ENCODE assay signal across 13 mouse cellular contexts in the genomic region with DNA sequence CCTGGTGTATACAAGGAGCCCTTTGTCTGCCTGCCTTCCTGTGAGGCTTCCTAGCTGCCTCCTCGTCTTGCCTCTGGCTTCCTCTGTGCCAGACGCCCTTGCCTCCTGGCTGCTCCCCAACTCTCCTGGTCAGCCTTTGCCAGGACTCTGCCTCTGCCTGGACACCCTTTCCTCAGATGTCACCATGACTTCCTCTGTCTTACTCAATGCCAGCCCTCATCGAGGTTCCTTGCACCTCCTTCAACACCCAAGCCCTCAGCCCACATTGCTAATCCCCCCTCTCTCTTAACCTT. TPM values are rescaled to one million over a fixed set of nuclear protein-coding genes. Genes with fewer than 3 reads are reported as not detected.
DNase-seq lines count a peak whose midpoint lies in the region; ATAC-seq and TF ChIP-seq lines count a peak whose summit lies in the region.
"Had no signal": no experiment of that assay in that cellular context is flagged by ENCODE, and none has a peak within 500 bp of the region (broad histone marks: within the 10 kb centered on the region; RNA-seq: fewer than 3 reads in every experiment).

No protein-coding gene starts in this region.

- TF ChIP-seq EP300 in liver, embryonic 14.5 days (IDR thresholded peaks at IDR 0.05; ENCODE audit: low read depth) = no peak

- H3K4me2 ChIP-seq in kidney, embryonic 14.5 days (replicated peaks; ENCODE audit: low read depth, low read length) = no peak overlapping the region
- H3K4me2 ChIP-seq in liver, embryonic 14.5 days (ENCODE audit: low read depth) = peak overlapping the region; percentile 45
- H3K4me2 ChIP-seq: forebrain, embryonic 13.5 days; heart, embryonic 13.5 days had no signal

- H3K9me3 ChIP-seq in kidney, embryonic 14.5 days (ENCODE audit: control insufficient read depth, low read length) = no peaks in the 10 kb centered on the region
- H3K9me3 ChIP-seq in liver, embryonic 14.5 days (ENCODE audit: control insufficient read depth, low read length) = no peaks in the 10 kb centered on the region
- H3K9me3 ChIP-seq: forebrain, embryonic 13.5 days; heart, embryonic 13.5 days; megakaryocyte, embryonic 14.5 days had no signal

- ATAC-seq in kidney, embryonic 14.5 days (ENCODE audit: low FRiP score, low TSS enrichment) = no peak
- no peak for ATAC-seq in liver, embryonic 14.5 days (ENCODE audit: insufficient read depth)
- ATAC-seq: forebrain, embryonic 13.5 days had no signal

- H3K27me3 ChIP-seq in kidney, embryonic 14.5 days (ENCODE audit: control insufficient read depth, insufficient read depth, low read length) = no peaks in the 10 kb centered on the region
- H3K27me3 ChIP-seq in liver, embryonic 14.5 days (ENCODE audit: control insufficient read depth, insufficient read depth, low read length) = no peaks in the 10 kb centered on the region
- H3K27me3 ChIP-seq: forebrain, embryonic 13.5 days had no signal

- no peaks in the 10 kb centered on the region for H3K36me3 ChIP-seq in kidney, embryonic 14.5 days (ENCODE audit: control insufficient read depth, insufficient read depth, low read length)
- H3K36me3 ChIP-seq in liver, embryonic 14.5 days (replicated peaks; ENCODE audit: control insufficient read depth, insufficient read depth, low read depth) = no peaks in the 10 kb centered on the region
- H3K36me3 ChIP-seq: heart, embryonic 13.5 days had no signal

- 56% methylated on average over 3 of the region's 3 CpGs for WGBS in kidney, embryonic 14.5 days
- WGBS in liver, embryonic 14.5 days (ENCODE audit: insufficient replicate concordance) = 36% methylated on average over 3 of the region's 3 CpGs

- H3K27ac ChIP-seq in kidney, embryonic 14.5 days (ENCODE audit: low read depth, low read length) = no peak overlapping the region
- H3K27ac ChIP-seq in liver, embryonic 14.5 days = no peak overlapping the region; the same call in 1 of the 2 replicates
- H3K27ac ChIP-seq: forebrain, embryonic 13.5 days; heart, embryonic 13.5 days; kidney, postnatal 0 days had no signal

- no peaks in the 10 kb centered on the region for H3K4me1 ChIP-seq in kidney, embryonic 14.5 days (ENCODE audit: control insufficient read depth, insufficient read depth, low read length)
- peaks cover 0 to 10% of the 10 kb centered on the region in 2 experiments; a peak in 1 of 4 replicates for H3K4me1 ChIP-seq in liver, embryonic 14.5 days (replicated peaks; ENCODE audit: control insufficient read depth in 2 of 2, insufficient read depth in 2 of 2, low read length in 1 of 2)
- H3K4me1 ChIP-seq: forebrain, embryonic 13.5 days; heart, embryonic 13.5 days had no signal

- no peak overlapping the region for H3K4me3 ChIP-seq in kidney, embryonic 14.5 days (ENCODE audit: low read length)
- H3K4me3 ChIP-seq in liver, embryonic 14.5 days (ENCODE audit: insufficient read depth in 1 of 2, low read depth in 2 of 2, low read length in 2 of 2) = peak overlapping the region in 1 of 2 experiments; percentile 20; a peak in 2 of 4 replicates
- H3K4me3 ChIP-seq: forebrain, embryonic 13.5 days; heart, embryonic 13.5 days; megakaryocyte, embryonic 14.5 days had no signal

- no peak overlapping the region for H3K9ac ChIP-seq in kidney, embryonic 14.5 days (ENCODE audit: low read depth, low read length)
- no peak overlapping the region; the same call in 1 of the 2 replicates for H3K9ac ChIP-seq in liver, embryonic 14.5 days (replicated peaks)
- H3K9ac ChIP-seq: forebrain, embryonic 13.5 days; heart, embryonic 13.5 days had no signal

- peak; percentile 65 for DNase-seq in kidney, adult 11 months
- peak; percentile 16 for DNase-seq in NIH3T3 (ENCODE audit: low read depth)
- peak; percentile 33 for DNase-seq in adrenal gland, postnatal 25 days
- no peak for DNase-seq in liver, embryonic 14.5 days (ENCODE audit: low read depth in 3 of 3, low spot score in 3 of 3)
- DNase-seq in urinary bladder, postnatal 4 days (ENCODE audit: low spot score in 2 of 2) = no peak
- DNase-seq in cerebellum, adult 9-10 months = no peak

- no peak for TF ChIP-seq CTCF in liver, embryonic 14.5 days (IDR thresholded peaks at IDR 0.05; ENCODE audit: low read depth)

RNA-seq across cellular contexts. Expression of gene Acox2, which starts 0.9 kb away (rescaled TPM):
- polyA plus RNA-seq in kidney, embryonic 14.5 days (2014; fragmentation: Nextera tagmentation; extraction: Ambion mirVana) = not detected in 2 replicates
- 0.43 and 1.5 TPM in 2 replicates for total RNA-seq in adrenal gland, postnatal 25 days (2021)
- 18.3 and 22.7 TPM in 2 replicates for polyA plus RNA-seq in liver, embryonic 14.5 days (2012; rRNA removed)
- polyA plus RNA-seq in liver, embryonic 14.5 days (2014; fragmentation: Nextera tagmentation; extraction: Ambion mirVana) = 24.3 and 25.0 TPM in 2 replicates
- total RNA-seq: MEL had no signal
- polyA plus RNA-seq: brain, embryonic 14.5 days; forebrain, embryonic 13.5 days had no signal

RNA-seq across cellular contexts. Expression of gene Kctd6, which starts 44.3 kb away (rescaled TPM):
- 9.1 and 10.4 TPM in 2 replicates for polyA plus RNA-seq in kidney, embryonic 14.5 days (2014; fragmentation: Nextera tagmentation; extraction: Ambion mirVana)
- total RNA-seq in adrenal gland, postnatal 25 days (2021) = 12.9 and 13.7 TPM in 2 replicates
- 2.6 and 3.6 TPM in 2 replicates for polyA plus RNA-seq in liver, embryonic 14.5 days (2012; rRNA removed)
- 3.4 and 6.5 TPM in 2 replicates for polyA plus RNA-seq in liver, embryonic 14.5 days (2014; fragmentation: Nextera tagmentation; extraction: Ambion mirVana)

RNA-seq across cellular contexts. Expression of gene Fam107a, which starts 59.5 kb away (rescaled TPM):
- polyA plus RNA-seq in kidney, embryonic 14.5 days (2014; fragmentation: Nextera tagmentation; extraction: Ambion mirVana) = 3.2 and 4.0 TPM in 2 replicates
- total RNA-seq in adrenal gland, postnatal 25 days (2021) = 1.6 and 2.9 TPM in 2 replicates
- 0.03 and 0.06 TPM in 2 replicates for polyA plus RNA-seq in liver, embryonic 14.5 days (2012; rRNA removed)
- polyA plus RNA-seq in liver, embryonic 14.5 days (2014; fragmentation: Nextera tagmentation; extraction: Ambion mirVana) = not detected in 2 replicates
- total RNA-seq: MEL had no signal

Comparison
In these comparisons a context has a peak if more than half of its experiments do, and no peak if none do; other contexts are left out.
1. DNase-seq: peak in kidney, adult 11 months (single experiment), NIH3T3 (single experiment) and adrenal gland, postnatal 25 days (single experiment); none in liver, embryonic 14.5 days (0 of 3), urinary bladder, postnatal 4 days (0 of 2) and cerebellum, adult 9-10 months (single experiment).
2. RNA of gene Acox2, which starts 0.9 kb away (polyA plus RNA-seq): 18.3 to 25.0 TPM in liver, embryonic 14.5 days; not detected in kidney, embryonic 14.5 days; every median in the first group is over 10 times any median in the second.